Mouse (Mus musculus) E14TG2a.4 (cell line): ENCODE data around the gene Bcl11b.

Experiments
- H3K27me3 ChIP-seq: 2 replicates; pipeline ENCODE4 v1.6.1; 2014; ENCODE audit warnings: low read length, control low read depth; ENCODE audit not compliant: insufficient read depth
- H3K36me3 ChIP-seq: 2 replicates; pipeline ENCODE4 v1.6.1; 2014; ENCODE audit warnings: low read length, control low read depth; ENCODE audit not compliant: insufficient read depth
- H3K4me1 ChIP-seq: replicated peaks from 2 replicates; pipeline ENCODE4 v1.6.1; 2014; ENCODE audit warnings: low read depth, low read length, control low read depth
- H3K4me3 ChIP-seq: replicated peaks from 2 replicates; pipeline ENCODE4 v1.5.1; 2014; ENCODE audit warnings: mild to moderate bottlenecking, low read length
- H3K9me3 ChIP-seq: 2 replicates; pipeline ENCODE4 v1.6.1; 2014; ENCODE audit warnings: low read length, control low read depth
- CTCF ChIP-seq: conservative IDR thresholded peaks from 2 replicates; pipeline ENCODE4 v1.5.1; 2014; ENCODE audit warnings: low read length
- NANOG ChIP-seq: IDR thresholded peaks from 2 replicates; pipeline ENCODE4 v1.6.1; 2014; ENCODE audit warnings: borderline replicate concordance, low read length, mixed read lengths
- POU5F1 ChIP-seq: IDR thresholded peaks from 2 replicates; pipeline ENCODE4 v1.6.1; 2014; ENCODE audit warnings: low read length, borderline replicate concordance

Gene Bcl11b

GRCm38 (mm10) chr12:107994421-107994820 is 9.0 kb downstream of the Bcl11b start:
- TF ChIP-seq CTCF: no peak
- no peak for TF ChIP-seq NANOG
- no peak for TF ChIP-seq POU5F1
- H3K36me3 ChIP-seq: no peaks in the 10 kb centered on the region
- no peak overlapping the region for H3K4me3 ChIP-seq

GRCm38 (mm10) chr12:107993029-107993428 is 10.4 kb downstream of the Bcl11b start:
- Histone ChIP-seq H3K4me3 (no peak overlapping the region), H3K4me1 (peaks cover 5% of the 10 kb centered on the region; the same call in 1 of the 2 replicates), H3K9me3 (no peaks in the 10 kb centered on the region), H3K36me3 (no peaks in the 10 kb centered on the region), H3K27me3 (peaks cover 85% of the 10 kb centered on the region)
- no peak for TF ChIP-seq CTCF
- TF ChIP-seq POU5F1: no peak
- TF ChIP-seq NANOG: no peak

More at GRCm38 (mm10) chr12:107994421-107994820, 9.0 kb downstream of the Bcl11b start:
- H3K27me3 ChIP-seq: peaks cover 83% of the 10 kb centered on the region
- H3K4me1 ChIP-seq: peaks cover 5% of the 10 kb centered on the region; the same call in 1 of the 2 replicates
- H3K9me3 ChIP-seq: no peaks in the 10 kb centered on the region

- H3K4me3 ChIP-seq: no peak overlapping the region
- no peak for TF ChIP-seq POU5F1
- no peak for TF ChIP-seq NANOG
- TF ChIP-seq CTCF: no peak
- peaks cover 84% of the 10 kb centered on the region for H3K27me3 ChIP-seq
- H3K36me3 ChIP-seq: no peaks in the 10 kb centered on the region
- H3K9me3 ChIP-seq: no peaks in the 10 kb centered on the region
- peaks cover 5% of the 10 kb centered on the region; the same call in 1 of the 2 replicates for H3K4me1 ChIP-seq
Measured at GRCm38 (mm10) chr12:107991191-107991590, 12.2 kb downstream of the Bcl11b start.

- Histone ChIP-seq H3K4me1 (peaks cover 27% of the 10 kb centered on the region), H3K36me3 (no peaks in the 10 kb centered on the region), H3K27me3 (peaks cover 97% of the 10 kb centered on the region), H3K9me3 (no peaks in the 10 kb centered on the region), H3K4me3 (no peak overlapping the region)
- TF ChIP-seq POU5F1: no peak
- TF ChIP-seq CTCF: no peak
- no peak for TF ChIP-seq NANOG
Measured at GRCm38 (mm10) chr12:107983211-107983610, 20.2 kb downstream of the Bcl11b start.

- H3K4me3 ChIP-seq: no peak overlapping the region
- H3K4me1 ChIP-seq: peaks cover 36% of the 10 kb centered on the region
- no peaks in the 10 kb centered on the region for H3K36me3 ChIP-seq
- no peaks in the 10 kb centered on the region for H3K9me3 ChIP-seq
- peaks cover 98% of the 10 kb centered on the region for H3K27me3 ChIP-seq
- no peak for TF ChIP-seq CTCF
Measured at GRCm38 (mm10) chr12:107982306-107982705, 21.1 kb downstream of the Bcl11b start.

GRCm38 (mm10) chr12:107981231-107981630 is 22.2 kb downstream of the Bcl11b start:
- Histone ChIP-seq H3K4me3 (peak overlapping the region; percentile 73), H3K27me3 (peaks cover 99% of the 10 kb centered on the region), H3K4me1 (peaks cover 46% of the 10 kb centered on the region), H3K9me3 (no peaks in the 10 kb centered on the region), H3K36me3 (no peaks in the 10 kb centered on the region)
- TF ChIP-seq POU5F1: no peak
- TF ChIP-seq CTCF: no peak
- no peak for TF ChIP-seq NANOG

GRCm38 (mm10) chr12:107980261-107980961 is 23.0 kb downstream of the Bcl11b start:
- H3K36me3 ChIP-seq: no peaks in the 10 kb centered on the region
- peak overlapping the region; percentile 73 for H3K4me3 ChIP-seq
- H3K4me1 ChIP-seq: peaks cover 53% of the 10 kb centered on the region
- no peaks in the 10 kb centered on the region for H3K9me3 ChIP-seq
- peaks cover 99% of the 10 kb centered on the region for H3K27me3 ChIP-seq
- TF ChIP-seq NANOG: no peak
- TF ChIP-seq CTCF: no peak
- TF ChIP-seq POU5F1: no peak

- Histone ChIP-seq H3K36me3 (no peaks in the 10 kb centered on the region), H3K4me3 (peak overlapping the region; percentile 73), H3K4me1 (peaks cover 53% of the 10 kb centered on the region), H3K9me3 (no peaks in the 10 kb centered on the region), H3K27me3 (peaks cover 97% of the 10 kb centered on the region)
- no peak for TF ChIP-seq CTCF
- TF ChIP-seq NANOG: no peak
Measured at GRCm38 (mm10) chr12:107979710-107980260, 23.6 kb downstream of the Bcl11b start.

GRCm38 (mm10) chr12:107978736-107979255 is 24.6 kb downstream of the Bcl11b start:
- H3K4me1 ChIP-seq: peaks cover 53% of the 10 kb centered on the region
- H3K36me3 ChIP-seq: no peaks in the 10 kb centered on the region
- TF ChIP-seq CTCF (no peak), POU5F1 (no peak), NANOG (no peak)
- peaks cover 96% of the 10 kb centered on the region for H3K27me3 ChIP-seq
- H3K9me3 ChIP-seq: no peaks in the 10 kb centered on the region
- no peak overlapping the region for H3K4me3 ChIP-seq
